Mouse (Mus musculus) lung, embryonic 15.5 days (tissue): ENCODE data around the gene Mmrn1. TPM values are rescaled to one million over a fixed set of nuclear protein-coding genes. Genes with fewer than 3 reads are reported as not detected.

Experiments
- ATAC-seq: fragments of 200-750 bp; cut with Nextera tagmentation; 2 replicates; pipeline ENCODE4 v1.8.0; 2017; ENCODE audit warnings: moderate number of reproducible peaks, borderline replicate concordance; ENCODE audit not compliant: low FRiP score, low TSS enrichment; ENCODE audit errors: extremely low read depth
- H3K27ac ChIP-seq: fragments of 300-500 bp; sonication (generic); 2 replicates; pipeline ENCODE4 v1.5.1; 2015; ENCODE audit warnings: moderate library complexity, mild to moderate bottlenecking, inconsistent platforms
- H3K27me3 ChIP-seq: fragments of 300-500 bp; sonication (generic); 2 replicates; pipeline ENCODE4 v1.6.1; 2015; ENCODE audit warnings: inconsistent platforms
- H3K36me3 ChIP-seq: fragments of 300-500 bp; sonication (generic); 2 replicates; pipeline ENCODE4 v1.6.1; 2015; ENCODE audit warnings: inconsistent platforms
- H3K4me1 ChIP-seq: fragments of 300-500 bp; sonication (generic); 2 replicates; pipeline ENCODE4 v1.6.1; 2015; ENCODE audit warnings: inconsistent platforms
- H3K4me2 ChIP-seq: fragments of 300-500 bp; sonication (generic); 2 replicates; pipeline ENCODE4 v1.6.1; 2015; ENCODE audit warnings: inconsistent platforms, mild to moderate bottlenecking, moderate library complexity
- H3K4me3 ChIP-seq: fragments of 300-500 bp; sonication (generic); 2 replicates; pipeline ENCODE4 v1.5.1; 2015; ENCODE audit warnings: mild to moderate bottlenecking, inconsistent platforms
- H3K9ac ChIP-seq: fragments of 300-500 bp; sonication (generic); 2 replicates; pipeline ENCODE4 v1.6.1; 2015; ENCODE audit warnings: inconsistent platforms
- H3K9me3 ChIP-seq: fragments of 300-500 bp; sonication (generic); 2 replicates; pipeline ENCODE4 v1.6.1; 2016; ENCODE audit warnings: inconsistent platforms
- WGBS: fragments of 180-500 bp; shearing (Covaris S2); methylation state at CpG from one replicate; pipeline ENCODE4 v1.1.7; 2015; 5-methylcytosine and 5-hydroxymethylcytosine counted together
- polyA plus RNA-seq: library from polyadenylated mRNA; unstranded; fragments of >200 nt; fragmentation: Nextera tagmentation; extraction: Ambion mirVana; gene quantifications from 2 replicates; pipeline ENCODE4 v1.2.1, GENCODE M21; 2015

Mmrn1 gene
- polyA plus RNA-seq, 1 experiment from 2014 or later, result 22.8 TPM

DNA sequence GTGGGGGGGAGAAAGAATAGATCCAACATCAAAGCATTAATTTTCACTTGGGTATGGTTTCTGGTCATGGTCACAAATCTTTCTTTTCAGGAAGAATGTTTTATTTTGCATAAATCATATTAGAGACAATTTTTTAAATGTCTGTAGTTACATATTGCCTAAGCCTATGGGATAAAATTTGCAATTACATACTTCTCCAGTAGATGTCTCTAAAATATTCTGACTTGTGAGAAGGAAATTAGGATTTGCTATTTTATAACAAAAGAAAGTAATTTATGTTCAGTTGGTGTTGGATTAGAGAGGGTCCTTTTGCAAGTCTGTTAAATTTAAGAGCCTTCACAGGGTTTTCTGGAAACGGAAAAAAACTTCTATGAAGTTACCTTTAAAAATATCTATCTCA lies 39.0 kb downstream of the Mmrn1 start:
- Histone ChIP-seq H3K4me2 (no peak overlapping the region), H3K9me3 (no peaks in the 10 kb centered on the region), H3K36me3 (no peaks in the 10 kb centered on the region), H3K9ac (no peak overlapping the region), H3K27me3 (no peaks in the 10 kb centered on the region), H3K27ac (no peak overlapping the region), H3K4me1 (no peaks in the 10 kb centered on the region), H3K4me3 (no peak overlapping the region)
- ATAC-seq, result no peak
- 48% methylated on average over 1 of the region's 1 CpGs for WGBS

- WGBS, result 67% methylated on average over 4 of the region's 4 CpGs
- Histone ChIP-seq H3K4me2 (no peak overlapping the region), H3K4me3 (no peak overlapping the region), H3K27me3 (no peaks in the 10 kb centered on the region), H3K27ac (no peak overlapping the region), H3K36me3 (no peaks in the 10 kb centered on the region), H3K4me1 (no peaks in the 10 kb centered on the region), H3K9me3 (no peaks in the 10 kb centered on the region), H3K9ac (no peak overlapping the region)
- ATAC-seq, result no peak
Observed at GRCm38 (mm10) chr6:60966931-60967330, 42.2 kb downstream of the Mmrn1 start.

DNA sequence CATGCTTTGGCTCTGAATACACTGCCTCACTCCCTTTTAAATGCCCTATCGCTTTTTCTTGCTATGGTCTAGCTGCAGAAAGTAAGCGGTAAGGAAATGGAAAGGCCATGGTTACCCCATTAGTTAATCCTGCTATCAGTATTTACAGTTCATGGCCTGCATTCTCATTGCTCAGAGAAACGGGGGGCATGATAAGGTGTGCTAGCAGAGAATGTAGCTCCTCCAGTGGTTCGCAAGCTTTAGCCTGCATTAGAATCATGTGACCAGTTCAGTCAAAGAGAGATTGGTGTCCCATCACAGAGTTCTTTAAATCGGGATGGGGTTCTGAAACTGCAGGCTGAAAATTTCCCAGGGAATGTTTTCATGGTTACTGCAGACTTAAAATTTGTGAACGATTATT lies 44.6 kb downstream of the Mmrn1 start:
- H3K4me2 ChIP-seq, result no peak overlapping the region
- H3K4me3 ChIP-seq, result no peak overlapping the region
- no peaks in the 10 kb centered on the region for H3K4me1 ChIP-seq
- no peaks in the 10 kb centered on the region for H3K27me3 ChIP-seq
- 61% methylated on average over 6 of the region's 6 CpGs for WGBS
- ATAC-seq, result no peak
- H3K9ac ChIP-seq, result no peak overlapping the region
- H3K36me3 ChIP-seq, result no peaks in the 10 kb centered on the region
- H3K9me3 ChIP-seq, result no peaks in the 10 kb centered on the region
- no peak overlapping the region for H3K27ac ChIP-seq

- no peak overlapping the region for H3K9ac ChIP-seq
- no peak overlapping the region for H3K4me3 ChIP-seq
- no peak overlapping the region for H3K27ac ChIP-seq
- no peak overlapping the region for H3K4me2 ChIP-seq
- WGBS, result 73% methylated on average over 2 of the region's 2 CpGs
- H3K4me1 ChIP-seq, result no peaks in the 10 kb centered on the region
- ATAC-seq, result no peak
- H3K27me3 ChIP-seq, result no peaks in the 10 kb centered on the region
- no peaks in the 10 kb centered on the region for H3K36me3 ChIP-seq
- H3K9me3 ChIP-seq, result no peaks in the 10 kb centered on the region
Observed at GRCm38 (mm10) chr6:60970811-60971210, 46.0 kb downstream of the Mmrn1 start.

- Histone ChIP-seq H3K9ac (no peak overlapping the region), H3K9me3 (no peaks in the 10 kb centered on the region), H3K4me2 (no peak overlapping the region), H3K36me3 (no peaks in the 10 kb centered on the region), H3K27me3 (no peaks in the 10 kb centered on the region), H3K4me3 (no peak overlapping the region), H3K27ac (no peak overlapping the region), H3K4me1 (no peaks in the 10 kb centered on the region)
- ATAC-seq, result no peak
- WGBS, result 71% methylated on average over 1 of the region's 1 CpGs
Observed at GRCm38 (mm10) chr6:60978610-60979009, 53.8 kb downstream of the Mmrn1 start.

- ATAC-seq, result no peak
- Histone ChIP-seq H3K9me3 (no peaks in the 10 kb centered on the region), H3K27me3 (no peaks in the 10 kb centered on the region), H3K27ac (no peak overlapping the region), H3K9ac (no peak overlapping the region), H3K4me3 (no peak overlapping the region), H3K36me3 (no peaks in the 10 kb centered on the region), H3K4me2 (no peak overlapping the region), H3K4me1 (no peaks in the 10 kb centered on the region)
- 63% methylated on average over 2 of the region's 2 CpGs for WGBS
Observed at GRCm38 (mm10) chr6:60979039-60979438, 54.3 kb downstream of the Mmrn1 start.

DNA sequence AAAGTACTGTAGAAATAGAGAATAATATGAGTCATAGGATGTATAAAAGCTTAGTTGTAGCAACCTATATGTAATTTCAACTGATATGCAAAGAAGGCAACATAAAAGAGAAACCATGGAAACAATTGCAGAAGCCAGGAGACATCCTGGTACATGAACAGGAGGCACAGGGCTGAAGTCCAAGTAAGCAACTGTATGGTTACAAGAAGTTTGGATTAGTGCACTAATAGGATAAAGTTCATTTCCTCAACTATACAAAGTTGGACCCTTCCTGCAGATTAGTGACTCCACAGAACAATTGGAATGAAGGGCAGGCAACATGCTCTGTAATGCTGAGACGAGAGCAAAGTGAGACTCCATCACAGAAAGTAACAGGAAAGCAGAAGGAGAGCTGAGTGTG lies 59.6 kb downstream of the Mmrn1 start:
- H3K4me2 ChIP-seq, result no peak overlapping the region
- no peak for ATAC-seq
- WGBS, result 72% methylated on average over 1 of the region's 1 CpGs
- no peaks in the 10 kb centered on the region for H3K4me1 ChIP-seq
- no peaks in the 10 kb centered on the region for H3K36me3 ChIP-seq
- no peaks in the 10 kb centered on the region for H3K27me3 ChIP-seq
- no peak overlapping the region for H3K4me3 ChIP-seq
- H3K9ac ChIP-seq, result no peak overlapping the region
- no peak overlapping the region for H3K27ac ChIP-seq
- no peaks in the 10 kb centered on the region for H3K9me3 ChIP-seq

- Histone ChIP-seq H3K36me3 (no peaks in the 10 kb centered on the region), H3K4me1 (no peaks in the 10 kb centered on the region), H3K4me3 (no peak overlapping the region), H3K9ac (no peak overlapping the region), H3K27me3 (no peaks in the 10 kb centered on the region), H3K9me3 (no peaks in the 10 kb centered on the region), H3K27ac (no peak overlapping the region), H3K4me2 (no peak overlapping the region)
- ATAC-seq, result no peak
- WGBS, result 45% methylated on average over 2 of the region's 2 CpGs
Observed at GRCm38 (mm10) chr6:60985919-60986318, 61.1 kb downstream of the Mmrn1 start.

- no peak overlapping the region for H3K27ac ChIP-seq
- 80% methylated on average over 11 of the region's 11 CpGs for WGBS
- no peaks in the 10 kb centered on the region for H3K4me1 ChIP-seq
- H3K4me2 ChIP-seq, result no peak overlapping the region
- H3K36me3 ChIP-seq, result no peaks in the 10 kb centered on the region
- no peak overlapping the region for H3K4me3 ChIP-seq
- ATAC-seq, result no peak
- no peaks in the 10 kb centered on the region for H3K9me3 ChIP-seq
- H3K9ac ChIP-seq, result no peak overlapping the region
- no peaks in the 10 kb centered on the region for H3K27me3 ChIP-seq
Observed at GRCm38 (mm10) chr6:60986914-60987313, 62.1 kb downstream of the Mmrn1 start.

- H3K36me3 ChIP-seq, result no peaks in the 10 kb centered on the region
- no peak overlapping the region for H3K4me2 ChIP-seq
- WGBS, result 61% methylated on average over 3 of the region's 3 CpGs
- H3K27ac ChIP-seq, result no peak overlapping the region
- H3K4me1 ChIP-seq, result no peaks in the 10 kb centered on the region
- H3K4me3 ChIP-seq, result no peak overlapping the region
- no peak for ATAC-seq
- H3K27me3 ChIP-seq, result no peaks in the 10 kb centered on the region
- H3K9ac ChIP-seq, result no peak overlapping the region
- H3K9me3 ChIP-seq, result no peaks in the 10 kb centered on the region
Observed at GRCm38 (mm10) chr6:60987804-60988203, 63.0 kb downstream of the Mmrn1 start.

DNA sequence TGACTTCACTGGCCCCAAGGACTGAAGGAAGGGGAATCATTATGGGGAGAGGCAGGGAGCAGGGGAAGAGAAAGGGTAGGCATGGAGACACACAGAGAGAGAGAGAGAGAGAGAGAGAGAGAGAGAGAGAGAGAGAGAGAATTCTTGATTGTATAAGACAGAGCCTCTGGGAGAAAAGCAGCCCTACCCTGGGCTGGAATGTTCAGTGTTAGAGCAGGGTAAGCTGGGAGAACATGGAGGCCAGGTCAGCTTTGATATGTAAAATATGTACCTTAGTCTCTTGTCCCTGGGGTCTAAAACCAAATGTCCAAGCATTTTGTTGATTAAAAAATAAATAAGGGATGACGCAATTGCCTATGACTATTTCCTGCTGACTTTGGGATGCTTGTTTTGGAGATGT lies 67.6 kb downstream of the Mmrn1 start:
- Histone ChIP-seq H3K9me3 (no peaks in the 10 kb centered on the region), H3K27me3 (no peaks in the 10 kb centered on the region), H3K36me3 (no peaks in the 10 kb centered on the region), H3K27ac (no peak overlapping the region), H3K4me2 (no peak overlapping the region), H3K4me1 (no peaks in the 10 kb centered on the region), H3K9ac (no peak overlapping the region), H3K4me3 (no peak overlapping the region)
- WGBS, result 95% methylated on average over 1 of the region's 1 CpGs
- no peak for ATAC-seq

DNA sequence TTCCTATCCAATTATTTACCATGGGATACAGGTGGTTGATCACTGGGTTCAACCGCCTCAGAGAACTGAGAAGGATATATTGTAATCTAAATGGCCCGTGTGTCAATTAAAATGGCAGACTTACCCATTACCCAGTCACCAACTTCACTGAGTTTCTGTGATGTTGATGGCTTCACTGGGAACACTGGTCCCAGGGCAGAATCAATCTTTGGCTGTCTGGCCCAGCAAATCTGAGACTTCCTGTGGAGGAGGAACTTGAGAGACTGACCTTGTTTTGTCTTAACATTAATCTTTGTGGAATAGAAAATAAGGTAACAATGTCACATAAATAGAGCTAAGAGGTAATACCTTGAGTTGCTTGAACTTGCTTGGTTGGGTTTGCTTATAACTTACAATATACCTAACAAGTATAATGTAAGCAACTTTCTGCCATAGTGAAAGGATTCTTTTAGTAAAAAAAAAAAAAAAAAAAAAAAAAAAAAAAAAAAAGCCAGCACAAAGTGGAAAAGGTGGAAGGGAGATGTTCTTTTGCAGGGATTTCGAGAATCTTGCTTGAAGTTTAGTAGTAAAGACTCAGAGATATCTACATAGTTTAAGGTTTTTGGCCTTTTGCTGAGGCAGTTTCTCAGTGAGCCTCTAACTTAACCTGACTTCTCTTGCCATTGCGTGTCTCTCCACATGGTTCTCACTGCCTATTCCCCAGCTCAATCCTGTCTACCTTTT lies 68.8 kb downstream of the Mmrn1 start:
- WGBS, result 82% methylated on average over 4 of the region's 4 CpGs
- H3K4me1 ChIP-seq, result no peaks in the 10 kb centered on the region
- H3K4me2 ChIP-seq, result no peak overlapping the region
- H3K27me3 ChIP-seq, result no peaks in the 10 kb centered on the region
- no peak overlapping the region for H3K4me3 ChIP-seq
- no peaks in the 10 kb centered on the region for H3K9me3 ChIP-seq
- H3K27ac ChIP-seq, result no peak overlapping the region
- no peaks in the 10 kb centered on the region for H3K36me3 ChIP-seq
- no peak for ATAC-seq
- H3K9ac ChIP-seq, result no peak overlapping the region

GRCm38 (mm10) chr6:60994114-60994513 lies 69.3 kb downstream of the Mmrn1 start:
- Histone ChIP-seq H3K27ac (no peak overlapping the region), H3K9ac (no peak overlapping the region), H3K4me1 (no peaks in the 10 kb centered on the region), H3K9me3 (no peaks in the 10 kb centered on the region), H3K27me3 (no peaks in the 10 kb centered on the region), H3K4me2 (no peak overlapping the region), H3K4me3 (no peak overlapping the region), H3K36me3 (no peaks in the 10 kb centered on the region)
- WGBS, result 36% methylated on average over 6 of the region's 6 CpGs
- no peak for ATAC-seq
